Comparison of ENCODE assay signal across 10 mouse cellular contexts in the genomic region with DNA sequence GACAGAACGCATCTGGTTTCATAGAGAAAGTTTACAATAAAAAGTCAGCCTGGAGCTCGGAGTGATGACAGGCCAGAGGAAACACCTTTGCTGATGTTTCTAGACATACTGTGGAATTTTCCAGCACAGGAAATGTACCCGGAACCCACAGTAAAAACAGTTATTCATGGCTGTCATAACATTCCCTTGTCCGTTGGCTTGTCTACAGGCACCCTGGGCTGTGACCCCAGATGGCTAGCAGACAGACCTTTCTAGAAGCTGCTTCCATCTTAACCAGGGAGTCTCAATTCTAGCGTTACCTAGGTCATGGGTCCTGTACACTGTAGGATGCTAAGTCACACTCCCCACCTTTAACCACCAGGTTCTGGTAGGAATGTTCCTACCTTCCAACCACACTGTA.
DNase-seq lines count a peak whose midpoint lies in the region; ATAC-seq and TF ChIP-seq lines count a peak whose summit lies in the region.
"Had no signal": no experiment of that assay in that cellular context is flagged by ENCODE, and none has a peak within 500 bp of the region (broad histone marks: within the 10 kb centered on the region; RNA-seq: fewer than 3 reads in every experiment).

No protein-coding gene starts in this region.

- peaks cover 20% of the 10 kb centered on the region for H3K4me1 ChIP-seq in heart, embryonic 11.5 days (ENCODE audit: control insufficient read depth, insufficient read depth, low read length)
- H3K4me1 ChIP-seq in lung, postnatal 0 days (ENCODE audit: insufficient read depth, low read depth, low read length), result peaks cover 7% of the 10 kb centered on the region; the same call in 1 of the 2 replicates
- peaks cover 9% of the 10 kb centered on the region; the same call in 1 of the 2 replicates for H3K4me1 ChIP-seq in forebrain, embryonic 13.5 days

- H3K4me2 ChIP-seq in heart, embryonic 11.5 days, result no peak overlapping the region
- no peak overlapping the region for H3K4me2 ChIP-seq in lung, postnatal 0 days (replicated peaks; ENCODE audit: low read depth, low read length)
- no peak overlapping the region for H3K4me2 ChIP-seq in forebrain, embryonic 13.5 days

- no peaks in the 10 kb centered on the region for H3K27me3 ChIP-seq in heart, embryonic 11.5 days (ENCODE audit: control insufficient read depth, insufficient read depth, low read length)
- no peaks in the 10 kb centered on the region for H3K27me3 ChIP-seq in lung, postnatal 0 days (replicated peaks; ENCODE audit: insufficient read depth, low read length)
- no peaks in the 10 kb centered on the region for H3K27me3 ChIP-seq in forebrain, embryonic 13.5 days

- H3K9ac ChIP-seq in heart, embryonic 11.5 days (ENCODE audit: low read depth, low read length), result no peak overlapping the region
- H3K9ac ChIP-seq in lung, postnatal 0 days (replicated peaks; ENCODE audit: low read depth), result no peak overlapping the region
- no peak overlapping the region for H3K9ac ChIP-seq in forebrain, embryonic 13.5 days
- H3K9ac ChIP-seq: liver, embryonic 14.5 days had no signal

- whole genome bisulfite sequencing in heart, embryonic 11.5 days (ENCODE audit: insufficient replicate concordance), result 37% methylated on average over 5 of the region's 5 CpGs
- 44% methylated on average over 5 of the region's 5 CpGs for WGBS in lung, postnatal 0 days
- WGBS in forebrain, embryonic 13.5 days, result 94% methylated on average over 5 of the region's 5 CpGs

- H3K4me3 ChIP-seq in heart, embryonic 11.5 days (ENCODE audit: low read depth, low read length), result no peak overlapping the region
- no peak overlapping the region for H3K4me3 ChIP-seq in lung, postnatal 0 days (ENCODE audit: low read depth, low read length)
- H3K4me3 ChIP-seq in forebrain, embryonic 13.5 days, result no peak overlapping the region

- no peaks in the 10 kb centered on the region for H3K36me3 ChIP-seq in heart, embryonic 11.5 days (ENCODE audit: control insufficient read depth, insufficient read depth, low read length)
- H3K36me3 ChIP-seq in lung, postnatal 0 days (ENCODE audit: insufficient read depth, low read length), result no peaks in the 10 kb centered on the region
- no peaks in the 10 kb centered on the region for H3K36me3 ChIP-seq in forebrain, embryonic 13.5 days (ENCODE audit: poor library complexity, severe bottlenecking)

- TF ChIP-seq CTCF in lung, postnatal 0 days (IDR thresholded peaks at IDR 0.05), result no peak

- H3K27ac ChIP-seq in heart, embryonic 11.5 days (ENCODE audit: low read depth, low read length), result no peak overlapping the region; the same call in 1 of the 2 replicates
- peak overlapping the region; percentile 60 for H3K27ac ChIP-seq in lung, postnatal 0 days (ENCODE audit: low read length)
- no peak overlapping the region for H3K27ac ChIP-seq in forebrain, embryonic 13.5 days
- H3K27ac ChIP-seq: liver, embryonic 14.5 days had no signal

- no peak for DNase-seq in heart, postnatal 4 days
- peak; percentile 28 for DNase-seq in brain, adult 2 months (ENCODE audit: low read depth, low spot score)
- DNase-seq in lung, postnatal 0 days (ENCODE audit: low spot score), result no peak
- no peak for DNase-seq in neural tube, embryonic 10.5 days (ENCODE audit: extremely low spot score, low spot score)
- DNase-seq in ovary, postnatal 10 days (ENCODE audit: low spot score), result no peak
- DNase-seq: right cerebral cortex, postnatal 4 days had no signal

- TF ChIP-seq EP300 in lung, postnatal 0 days (IDR thresholded peaks at IDR 0.05), result peak; percentile 45; the same call in 1 of the 2 replicates

- no peaks in the 10 kb centered on the region for H3K9me3 ChIP-seq in heart, embryonic 11.5 days (replicated peaks; ENCODE audit: control insufficient read depth, low read length)
- no peaks in the 10 kb centered on the region for H3K9me3 ChIP-seq in lung, postnatal 0 days (ENCODE audit: low read length)
- no peaks in the 10 kb centered on the region for H3K9me3 ChIP-seq in forebrain, embryonic 13.5 days (replicated peaks)

- ATAC-seq in heart, embryonic 11.5 days (replicated peaks; ENCODE audit: insufficient number of reproducible peaks, low FRiP score, low TSS enrichment), result peak; percentile 38; the same call in 1 of the 2 replicates
- ATAC-seq in inflammation-experienced regulatory T-cells, adult 6 months, result peak; percentile 44
- ATAC-seq in lung, postnatal 0 days, result peak; percentile 36
- ATAC-seq in forebrain, embryonic 13.5 days, result no peak
